Mouse (Mus musculus) cerebellum, adult 2 months (tissue): ENCODE measurements around the gene Grid1.

ENCODE experiments used
- CTCF ChIP-seq: fragments of 200-500 bp; IDR thresholded peaks from 2 replicates; pipeline ENCODE4 v1.5.1; 2011; ENCODE audit warnings: low read depth, mild to moderate bottlenecking, control low read depth, low read length, moderate library complexity, borderline replicate concordance; ENCODE audit not compliant: insufficient read depth
- POLR2A ChIP-seq: fragments of 200-500 bp; IDR thresholded peaks from 2 replicates; pipeline ENCODE4 v1.6.1; 2011; ENCODE audit warnings: low read length, control low read depth, borderline replicate concordance; ENCODE audit not compliant: insufficient read depth

DNA sequence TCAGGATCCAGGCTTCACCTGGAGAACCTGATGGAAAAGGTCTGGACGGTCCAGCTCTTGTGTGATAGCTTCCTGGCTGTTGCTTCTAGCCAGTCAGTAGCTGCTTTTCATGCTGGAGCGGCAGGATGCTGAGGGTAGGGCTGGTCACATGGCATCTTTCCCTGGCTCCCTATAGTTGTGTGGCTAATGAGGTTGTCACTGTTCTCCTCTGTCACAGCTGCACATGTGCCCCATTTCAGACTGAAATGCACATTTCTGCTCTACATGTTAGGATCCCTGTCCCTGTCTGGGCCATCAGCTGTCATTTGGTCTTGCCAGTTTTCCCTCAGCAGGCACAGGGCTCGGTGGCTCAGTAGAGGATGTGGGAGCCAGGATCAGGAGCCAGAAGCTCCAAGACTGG is 17.2 kb downstream of the Grid1 start:
- no peak for TF ChIP-seq CTCF
- no peak for TF ChIP-seq POLR2A
